Mouse (Mus musculus) 416B (cell line): ENCODE results near the gene Anp32a.
A peak's percentile ranks its signal among the peaks of the same experiment; 100 is the strongest.

Source experiments
- DNase-seq: peaks from one replicate; pipeline ENCODE4 v3.0.0; 2011; ENCODE audit warnings: low read depth

Gene Anp32a

GRCm38 (mm10) chr9:62346388-62346679 is 5.2 kb downstream of the Anp32a start:
- DNase-seq: no peak

DNA sequence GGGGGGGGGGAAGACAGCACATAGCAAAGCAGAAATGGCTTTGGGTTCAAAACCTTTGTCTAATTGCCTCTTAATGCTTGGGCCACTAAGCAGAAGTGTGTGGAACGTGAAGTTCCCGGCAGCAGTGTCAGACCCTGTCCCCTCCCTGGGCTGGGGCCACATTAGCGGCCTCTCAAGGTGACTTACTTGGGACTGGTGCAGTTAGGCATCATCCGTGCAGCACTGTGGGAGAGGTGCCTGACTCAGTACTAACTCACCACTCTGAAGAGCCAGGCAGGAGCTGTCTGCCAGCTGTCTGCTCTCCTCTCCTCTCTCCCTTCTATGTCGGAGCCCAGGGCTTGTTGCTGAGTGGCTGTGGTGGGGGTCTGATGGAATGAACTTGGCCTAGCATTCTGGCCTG is 6.1 kb downstream of the Anp32a start:
- no peak for DNase-seq

GRCm38 (mm10) chr9:62348050-62348449 is 7.0 kb downstream of the Anp32a start:
- no peak for DNase-seq

GRCm38 (mm10) chr9:62348467-62348985 is 7.4 kb downstream of the Anp32a start:
- DNase-seq: no peak

DNA sequence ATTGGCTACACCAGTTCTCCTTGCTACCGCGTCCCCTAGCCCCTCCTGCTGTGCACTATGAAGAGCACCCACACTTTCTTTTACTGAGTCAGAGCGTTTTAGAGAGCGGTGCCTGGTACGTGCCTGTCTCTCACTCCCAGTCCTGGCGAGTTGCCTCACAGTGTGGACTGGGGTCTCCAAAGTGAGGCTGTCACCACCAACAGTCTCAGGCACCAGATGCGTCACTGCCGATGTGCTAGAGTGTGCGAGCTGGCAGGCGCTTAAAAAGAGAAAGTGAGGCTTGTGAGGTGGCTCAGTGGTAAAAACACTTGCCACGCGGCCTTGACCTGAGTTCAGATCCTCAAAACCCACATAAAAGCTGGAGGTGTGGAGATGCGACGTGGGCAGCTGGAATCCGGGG is 8.2 kb downstream of the Anp32a start:
- DNase-seq: no peak

DNA sequence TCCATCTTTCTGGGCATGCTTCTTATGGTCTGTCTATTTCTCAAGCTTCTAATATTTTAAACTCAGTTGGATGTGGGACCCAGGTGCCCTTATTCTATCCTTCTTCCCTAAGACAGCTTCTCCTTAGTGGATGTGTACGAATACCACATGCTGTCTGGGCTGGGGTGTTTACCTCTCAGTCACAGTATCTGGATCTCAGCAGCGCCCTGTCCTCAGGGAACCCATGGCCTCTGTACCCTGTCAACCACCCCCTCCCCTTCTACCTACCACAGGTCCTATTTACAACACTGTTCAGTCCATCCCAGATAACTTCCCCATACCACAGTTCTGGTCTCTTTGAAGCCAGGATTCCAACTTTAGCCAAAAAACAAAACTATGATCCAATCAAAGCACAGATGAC is 9.6 kb downstream of the Anp32a start:
- DNase-seq: no peak

GRCm38 (mm10) chr9:62351200-62351599 is 10.1 kb downstream of the Anp32a start:
- DNase-seq: peak; percentile 62

DNA sequence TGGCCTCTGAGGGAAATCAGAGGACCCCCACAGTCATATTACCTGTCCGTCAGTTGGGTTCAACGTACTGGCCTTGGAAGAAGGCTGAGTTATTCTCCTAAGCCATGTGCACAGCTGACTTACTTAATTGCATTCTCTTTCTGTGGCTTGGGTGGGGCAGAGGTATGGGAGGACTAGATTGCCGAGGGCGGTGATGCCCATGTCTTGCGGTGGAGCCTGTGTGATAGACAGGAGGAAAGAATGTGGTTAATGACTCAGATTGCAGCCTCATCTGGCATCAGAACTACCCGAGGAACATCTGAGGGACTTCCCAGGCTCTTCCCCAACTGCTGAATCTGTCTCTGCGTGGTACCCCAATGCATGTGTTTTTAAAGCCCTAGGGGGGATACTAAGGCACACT is 12.7 kb downstream of the Anp32a start:
- DNase-seq: peak; percentile 97

DNA sequence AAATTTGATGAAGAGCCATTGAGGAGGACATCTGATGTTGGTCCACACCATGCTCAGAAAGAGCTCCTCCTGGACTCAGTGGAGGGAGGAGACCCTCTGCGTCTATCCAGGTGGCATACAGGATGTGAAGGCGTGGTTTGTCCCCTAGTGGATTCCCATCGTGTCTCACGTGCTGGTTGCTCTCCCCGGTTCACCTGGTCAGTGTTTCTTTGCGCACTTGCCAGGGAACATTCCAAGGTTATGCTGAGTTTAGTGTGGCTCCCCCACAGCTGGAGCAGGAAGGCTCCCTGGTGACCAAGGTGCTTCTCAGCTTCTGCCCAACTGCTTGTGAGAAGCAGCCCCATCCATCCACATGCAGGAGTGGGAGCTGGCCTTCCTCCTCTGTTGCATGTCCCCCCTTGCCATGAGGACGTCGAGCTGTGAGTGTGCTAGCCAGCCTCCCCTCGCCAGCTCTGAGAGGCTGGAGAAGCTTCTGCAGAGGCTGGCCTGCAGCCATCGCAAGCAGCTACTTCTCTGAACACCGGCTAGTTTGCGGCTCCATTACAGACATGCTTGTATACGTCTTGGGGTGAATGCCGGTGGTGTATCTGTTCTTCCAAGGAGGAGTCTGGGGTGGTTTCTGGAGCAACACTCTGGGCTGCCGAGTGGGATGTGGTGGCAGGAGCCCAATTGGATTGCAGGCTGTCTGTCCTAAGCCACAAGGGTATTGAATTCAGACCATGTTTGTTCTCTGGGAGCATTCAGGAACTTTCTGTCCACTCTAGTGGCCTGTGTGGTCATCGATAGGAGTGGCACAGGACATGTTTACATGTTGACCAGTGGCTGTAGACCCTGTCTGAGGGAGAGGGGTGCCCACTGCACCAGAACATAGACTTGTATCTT is 14.0 kb downstream of the Anp32a start:
- no peak for DNase-seq

DNA sequence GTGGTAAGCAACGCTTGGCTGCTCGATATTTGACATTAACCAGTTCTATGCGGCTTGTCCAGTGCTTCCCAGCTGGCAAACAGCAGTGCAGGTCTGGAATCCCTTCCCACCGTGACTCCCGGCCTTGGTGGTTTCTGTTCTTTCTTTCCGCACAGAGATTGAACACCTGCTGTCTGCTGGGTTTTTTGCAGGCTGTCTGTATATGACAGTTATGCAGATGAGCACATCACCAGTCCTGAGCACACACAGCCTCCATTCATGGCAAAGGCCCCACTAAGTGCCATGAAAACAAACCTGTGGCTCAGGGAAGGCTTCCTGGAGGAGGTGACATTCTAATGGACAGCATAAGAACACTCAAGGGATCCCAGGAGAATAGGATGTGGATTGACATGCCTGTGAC is 14.7 kb downstream of the Anp32a start:
- no peak for DNase-seq

GRCm38 (mm10) chr9:62357593-62357992 is 16.5 kb downstream of the Anp32a start:
- no peak for DNase-seq

- DNase-seq: no peak
Measured at GRCm38 (mm10) chr9:62358851-62359250, 17.8 kb downstream of the Anp32a start.

- no peak for DNase-seq
Measured at GRCm38 (mm10) chr9:62360889-62361288, 19.8 kb downstream of the Anp32a start.

GRCm38 (mm10) chr9:62362835-62363385 is 21.8 kb downstream of the Anp32a start:
- no peak for DNase-seq

DNA sequence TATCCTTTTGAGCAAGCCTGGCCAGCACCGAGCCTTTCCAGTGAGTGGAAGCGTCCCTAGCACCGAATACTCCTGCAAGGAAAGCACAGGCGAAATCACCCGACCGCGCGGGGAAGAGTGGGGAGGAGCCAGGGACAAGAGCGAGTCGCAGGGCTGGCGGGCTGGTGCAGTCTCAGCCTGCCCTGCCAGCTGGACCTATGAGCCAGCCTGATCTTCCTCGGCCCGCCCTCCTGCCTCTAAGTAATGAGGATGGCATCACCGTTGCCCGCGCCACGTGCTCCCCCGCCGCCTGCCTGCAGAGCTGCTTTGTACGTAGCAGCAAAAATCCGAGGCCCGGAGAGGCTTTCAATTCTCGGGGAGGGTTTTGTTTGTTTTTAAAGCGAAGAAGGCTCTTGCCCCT is 22.5 kb downstream of the Anp32a start:
- DNase-seq: no peak

- DNase-seq: no peak
Measured at GRCm38 (mm10) chr9:62364216-62364615, 23.1 kb downstream of the Anp32a start.

- peak; percentile 67 for DNase-seq
Measured at GRCm38 (mm10) chr9:62364831-62365230, 23.7 kb downstream of the Anp32a start.

GRCm38 (mm10) chr9:62365326-62366080 is 24.4 kb downstream of the Anp32a start:
- DNase-seq: peak; percentile 70

DNA sequence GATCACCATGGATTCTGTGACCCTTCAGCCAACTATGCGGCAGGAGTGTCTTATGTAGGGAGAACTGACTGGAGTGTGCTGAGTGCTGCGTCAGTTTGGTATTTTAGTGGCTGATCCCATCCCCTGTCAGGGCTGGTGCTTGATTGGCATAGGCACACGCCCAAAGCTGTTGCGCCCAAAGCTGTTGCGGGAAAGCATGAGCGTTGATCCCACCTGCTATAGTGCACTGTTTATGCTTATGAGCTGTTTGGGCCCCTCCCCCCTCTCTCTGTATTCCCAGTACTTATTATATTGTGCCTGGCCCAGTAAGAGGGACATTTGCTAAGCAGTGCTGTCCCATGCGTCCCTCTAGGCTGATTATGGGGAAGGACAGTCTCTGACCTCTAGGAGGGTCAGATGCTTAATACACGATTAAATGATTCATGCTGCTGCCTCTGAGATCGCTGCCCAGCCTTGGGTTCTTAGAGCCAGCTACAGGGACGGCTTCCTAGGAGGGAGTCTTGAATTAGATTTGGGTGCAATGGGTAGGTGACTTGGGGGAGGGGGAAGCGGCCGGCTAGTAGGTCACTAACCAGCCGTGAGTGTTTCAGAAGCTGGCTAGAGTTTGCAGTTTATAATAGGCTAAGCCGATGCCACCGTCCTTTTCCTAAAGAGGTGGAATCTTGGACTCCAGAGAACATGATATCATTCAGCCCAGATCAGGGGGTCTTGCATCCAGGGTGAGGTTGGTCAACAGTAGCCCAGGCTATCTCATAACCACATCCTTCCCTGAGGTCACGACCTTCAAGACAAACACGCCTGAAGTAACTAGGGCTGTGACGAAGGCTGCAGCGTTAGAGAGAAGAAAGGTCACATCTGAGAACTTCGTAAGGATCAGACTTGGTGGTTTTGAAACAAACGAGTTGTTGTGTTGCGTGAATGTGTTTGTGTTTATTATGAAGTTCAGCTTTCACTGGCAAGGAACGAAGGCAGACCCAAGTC is 25.7 kb downstream of the Anp32a start:
- DNase-seq: peak; percentile 83

GRCm38 (mm10) chr9:62367510-62368071 is 26.5 kb downstream of the Anp32a start:
- peak; percentile 90 for DNase-seq

DNA sequence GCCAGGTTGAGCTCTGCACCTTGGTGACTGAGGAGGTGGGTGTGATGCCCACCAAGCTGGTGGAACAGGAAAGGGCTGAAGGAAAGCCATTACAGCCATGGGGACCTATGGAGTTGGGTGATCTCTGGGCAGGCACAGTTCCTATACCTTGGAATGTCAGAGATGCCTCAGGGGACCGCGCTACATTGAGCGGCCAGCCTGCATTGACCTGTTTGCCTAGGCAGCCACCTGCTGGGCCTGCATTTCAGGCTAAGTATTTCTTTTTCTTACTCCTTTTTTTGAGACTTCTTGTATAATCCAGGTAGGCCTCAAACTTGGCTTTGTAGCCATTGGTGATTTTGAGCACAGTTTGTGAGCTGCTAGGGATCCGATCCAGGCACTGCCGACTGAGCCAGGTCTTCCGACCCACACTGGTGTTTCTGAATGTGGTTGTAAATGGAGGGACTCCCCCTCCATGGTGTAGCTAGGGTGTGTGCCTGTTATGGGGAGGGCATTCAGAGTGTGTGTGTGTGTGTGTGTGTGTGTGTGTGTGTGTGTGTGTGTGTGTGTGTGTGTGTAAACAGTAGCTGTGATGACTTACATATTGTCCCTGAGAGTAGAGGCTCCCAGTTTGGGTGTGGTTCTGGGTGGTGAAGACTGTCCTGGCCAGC is 27.3 kb downstream of the Anp32a start:
- no peak for DNase-seq
